Mouse (Mus musculus): ENCODE results near the gene Ubac1. TPM values are rescaled to one million over a fixed set of nuclear protein-coding genes. Genes with fewer than 3 reads are reported as not detected.

Ubac1 gene
- polyA plus RNA-seq, 1 experiment = 65.1 TPM

DNA sequence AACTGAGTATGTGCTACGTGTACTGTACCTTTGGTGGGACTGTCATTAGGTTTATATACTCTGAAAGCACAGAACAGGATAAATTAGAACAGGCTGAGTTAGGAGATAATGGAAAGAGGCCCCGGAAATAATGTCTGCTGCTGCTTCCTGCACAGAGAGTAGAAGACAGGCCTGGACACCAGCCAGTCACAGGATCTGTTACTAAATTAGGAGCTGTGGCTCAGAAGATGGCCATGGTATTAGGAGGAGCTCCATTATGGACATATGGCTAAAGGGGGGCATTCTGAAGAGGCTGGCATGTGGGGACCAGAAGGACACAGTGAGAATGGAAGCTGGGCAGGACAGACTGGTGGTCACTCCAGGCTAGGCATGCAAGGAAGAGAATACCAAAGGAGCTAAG is 51.1 kb downstream of the Ubac1 start:
- H3K4me3 ChIP-seq (ENCODE audit: control insufficient read depth, low read depth, low read length) = no peak overlapping the region
- H3K27ac ChIP-seq (ENCODE audit: control insufficient read depth, insufficient read depth, low read depth, low read length) = no peak overlapping the region
- no peak for TF ChIP-seq CTCF (IDR thresholded peaks at IDR 0.05; ENCODE audit: control insufficient read depth, insufficient read depth, insufficient replicate concordance, low read depth, low read length)
- TF ChIP-seq POLR2A (IDR thresholded peaks at IDR 0.05; ENCODE audit: control insufficient read depth, low read depth, low read length) = no peak
- no peaks in the 10 kb centered on the region; the same call in 1 of the 2 replicates for H3K4me1 ChIP-seq (ENCODE audit: control insufficient read depth, insufficient read depth, low read length)
- peaks cover 2% of the 10 kb centered on the region for H3K36me3 ChIP-seq (ENCODE audit: control insufficient read depth, insufficient read depth, low read length)
- no peaks in the 10 kb centered on the region for H3K27me3 ChIP-seq (ENCODE audit: control insufficient read depth, insufficient read depth, low read length)

DNA sequence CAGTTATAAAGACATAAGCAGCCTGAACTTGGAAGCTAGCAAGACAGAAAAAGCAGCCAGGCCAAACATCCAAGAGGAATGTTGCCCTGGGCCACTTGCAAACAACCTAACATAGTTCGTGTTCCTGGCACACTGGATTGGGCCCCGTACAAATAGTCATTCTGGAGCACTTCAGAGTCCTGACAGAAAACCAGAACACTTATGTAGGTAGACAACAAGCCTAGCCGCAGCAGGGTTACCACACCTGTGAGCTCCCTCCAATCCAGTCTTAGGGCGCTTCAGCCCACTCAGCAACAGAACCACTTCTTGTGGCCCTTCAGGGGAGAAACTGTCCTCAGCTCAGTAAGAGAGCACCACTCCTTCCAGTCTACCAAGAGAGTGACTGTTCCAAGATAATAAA is 52.2 kb downstream of the Ubac1 start:
- TF ChIP-seq POLR2A (IDR thresholded peaks at IDR 0.05; ENCODE audit: control insufficient read depth, low read depth, low read length) (no peak), CTCF (IDR thresholded peaks at IDR 0.05; ENCODE audit: control insufficient read depth, insufficient read depth, insufficient replicate concordance, low read depth, low read length) (no peak)
- H3K4me3 ChIP-seq (ENCODE audit: control insufficient read depth, low read depth, low read length) = no peak overlapping the region
- peaks cover 2% of the 10 kb centered on the region for H3K36me3 ChIP-seq (ENCODE audit: control insufficient read depth, insufficient read depth, low read length)
- no peak overlapping the region for H3K27ac ChIP-seq (ENCODE audit: control insufficient read depth, insufficient read depth, low read depth, low read length)
- H3K4me1 ChIP-seq (ENCODE audit: control insufficient read depth, insufficient read depth, low read length) = no peaks in the 10 kb centered on the region; the same call in 1 of the 2 replicates
- H3K27me3 ChIP-seq (ENCODE audit: control insufficient read depth, insufficient read depth, low read length) = no peaks in the 10 kb centered on the region

DNA sequence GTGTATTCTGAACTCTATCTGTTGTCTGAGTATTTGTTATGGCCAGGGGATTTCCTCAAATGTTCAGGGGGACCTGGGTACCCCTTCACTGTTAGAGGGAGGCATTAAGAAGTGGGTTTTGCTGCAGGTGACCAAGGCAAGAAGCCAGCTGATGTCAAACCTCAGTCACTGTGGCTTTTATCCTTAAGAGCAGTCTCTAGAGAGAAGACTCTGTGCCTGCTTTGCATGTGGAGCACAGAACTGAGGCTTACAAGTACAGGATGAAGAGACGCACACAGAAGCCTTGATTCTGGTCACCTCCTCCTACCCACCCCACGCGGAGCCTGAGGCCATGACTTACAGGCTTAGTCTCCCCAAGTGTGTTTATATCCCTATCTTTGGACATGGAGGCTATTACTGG is 72.3 kb downstream of the Ubac1 start:
- peaks cover 3% of the 10 kb centered on the region for H3K36me3 ChIP-seq (ENCODE audit: control insufficient read depth, insufficient read depth, low read length)
- no peaks in the 10 kb centered on the region for H3K27me3 ChIP-seq (ENCODE audit: control insufficient read depth, insufficient read depth, low read length)
- no peak overlapping the region for H3K4me3 ChIP-seq (ENCODE audit: control insufficient read depth, low read depth, low read length)
- H3K27ac ChIP-seq (ENCODE audit: control insufficient read depth, insufficient read depth, low read depth, low read length) = no peak overlapping the region
- no peak for TF ChIP-seq CTCF (IDR thresholded peaks at IDR 0.05; ENCODE audit: control insufficient read depth, insufficient read depth, insufficient replicate concordance, low read depth, low read length)
- no peak for TF ChIP-seq POLR2A (IDR thresholded peaks at IDR 0.05; ENCODE audit: control insufficient read depth, low read depth, low read length)
- H3K4me1 ChIP-seq (ENCODE audit: control insufficient read depth, insufficient read depth, low read length) = no peaks in the 10 kb centered on the region

Other genes with a start within 250 kb of the Ubac1 start
- gene Lcn11, start 244.7 kb downstream of the Ubac1 start, polyA plus RNA-seq (2012; rRNA removed) = not detected in 2 replicates
- 14.4 and 17.0 TPM in 2 replicates for gene Gm13539, start 239.5 kb downstream of the Ubac1 start, polyA plus RNA-seq (2012; rRNA removed)
- gene Glt6d1, start 205.9 kb downstream of the Ubac1 start, polyA plus RNA-seq (2012; rRNA removed) = 55.2 and 62.6 TPM in 2 replicates
- gene Lcn9, start 198.6 kb downstream of the Ubac1 start, polyA plus RNA-seq (2012; rRNA removed) = not detected in 2 replicates
- gene Sohlh1, start 174.5 kb downstream of the Ubac1 start, polyA plus RNA-seq (2012; rRNA removed) = 8.0 and 8.5 TPM in 2 replicates
- 6.8 and 7.8 TPM in 2 replicates for gene Kcnt1, start 158.0 kb downstream of the Ubac1 start, polyA plus RNA-seq (2012; rRNA removed)
- gene Camsap1, start 38.5 kb downstream of the Ubac1 start, polyA plus RNA-seq (2012; rRNA removed) = 108 and 125 TPM in 2 replicates
- 5.2 and 5.3 TPM in 2 replicates for gene Nacc2, start 101.5 kb upstream of the Ubac1 start, polyA plus RNA-seq (2012; rRNA removed)
- gene Lhx3, start 186.5 kb upstream of the Ubac1 start, polyA plus RNA-seq (2012; rRNA removed) = 0.20 and 0.65 TPM in 2 replicates
- gene Qsox2, start 215.8 kb upstream of the Ubac1 start, polyA plus RNA-seq (2012; rRNA removed) = 26.3 and 33.0 TPM in 2 replicates